Mouse (Mus musculus): ENCODE measurements around the gene Csk. TPM values are rescaled to one million over a fixed set of nuclear protein-coding genes. Genes with fewer than 3 reads are reported as not detected.

Csk gene
- polyA plus RNA-seq, 1 experiment from 2014 or later = 117 TPM

- DNase-seq (ENCODE audit: low read depth, low spot score) (no peak), ATAC-seq (no peak)
- in situ Hi-C loops (cut with MboI; ENCODE audit: low pct_unique_long_range_greater_than_20kb) = no loop called here
- H3K27me3 ChIP-seq = no peaks in the 10 kb centered on the region
- POLR2A ChIA-PET = no interaction called here
- TF ChIP-seq CTCF (IDR thresholded peaks at IDR 0.05) = no peak
- CTCF ChIA-PET = interaction anchor here (0.9 kb wide), 1 partner anchor 98 kb away, joined by 3 read pairs; no protein-coding TSS in a partner anchor
Measured at GRCm38 (mm10) chr9:57647286-57648108, 5.9 kb downstream of the Csk start.

- in situ Hi-C loops (cut with MboI; ENCODE audit: low pct_unique_long_range_greater_than_20kb) = no loop called here
- CTCF ChIA-PET = interaction anchor here (0.9 to 1.9 kb wide), 3 partner anchors 9 to 99 kb away, joined by 3 to 9 read pairs (median 3); no protein-coding TSS in a partner anchor
Measured at GRCm38 (mm10) chr9:57646551-57647103, 6.8 kb downstream of the Csk start.

GRCm38 (mm10) chr9:57644944-57645893, 8.2 kb downstream of the Csk start:
- ChIA-PET CTCF (interaction anchor here (0.6 to 1.9 kb wide), 8 partner anchors 8 to 80 kb away, joined by 3 to 9 read pairs (median 3); no protein-coding TSS in a partner anchor), POLR2A (interaction anchor here (1.0 kb wide), 1 partner anchor 15 kb away, joined by 3 read pairs; no protein-coding TSS in a partner anchor)
- in situ Hi-C loops (cut with MboI; ENCODE audit: low pct_unique_long_range_greater_than_20kb) = loop anchor here (5.0 kb wide), 1 partner anchor 123 kb away; the partner anchor contains the start of gene Cox5a
- ATAC-seq = peak; percentile 51
- H3K27me3 ChIP-seq = no peaks in the 10 kb centered on the region
- no peak for TF ChIP-seq CTCF (IDR thresholded peaks at IDR 0.05)
- DNase-seq (ENCODE audit: low read depth, low spot score) = no peak

More at GRCm38 (mm10) chr9:57646551-57647103, 6.8 kb downstream of the Csk start:
- DNase-seq (ENCODE audit: low read depth, low spot score) = no peak
- no peak for ATAC-seq
- TF ChIP-seq CTCF (IDR thresholded peaks at IDR 0.05) = no peak
- no peaks in the 10 kb centered on the region for H3K27me3 ChIP-seq
- POLR2A ChIA-PET = no interaction called here

- DNase-seq (ENCODE audit: low read depth, low spot score) (no peak), ATAC-seq (no peak)
- no peak for TF ChIP-seq CTCF (IDR thresholded peaks at IDR 0.05)
- POLR2A ChIA-PET = no interaction called here
- in situ Hi-C loops (cut with MboI; ENCODE audit: low pct_unique_long_range_greater_than_20kb) = loop anchor here (5.0 kb wide), 1 partner anchor 122 kb away; the partner anchor contains the start of gene Cox5a
- H3K27me3 ChIP-seq = no peaks in the 10 kb centered on the region
- CTCF ChIA-PET = no interaction called here
Measured at GRCm38 (mm10) chr9:57644442-57644943, 8.9 kb downstream of the Csk start.

GRCm38 (mm10) chr9:57643856-57644180, 9.6 kb downstream of the Csk start:
- ChIA-PET CTCF (interaction anchor here (1.9 kb wide), 1 partner anchor 14 kb away, joined by 8 read pairs; no protein-coding TSS in a partner anchor), POLR2A (no interaction called here)
- ATAC-seq = no peak
- H3K27me3 ChIP-seq = no peaks in the 10 kb centered on the region
- no peak for TF ChIP-seq CTCF (IDR thresholded peaks at IDR 0.05)
- DNase-seq (ENCODE audit: low read depth, low spot score) = no peak
- in situ Hi-C loops (cut with MboI; ENCODE audit: low pct_unique_long_range_greater_than_20kb) = loop anchor here (5.0 kb wide), 1 partner anchor 122 kb away; the partner anchor contains the start of gene Cox5a

GRCm38 (mm10) chr9:57643169-57643855, 10.1 kb downstream of the Csk start:
- CTCF ChIA-PET = interaction anchor here (1.9 kb wide), 1 partner anchor 14 kb away, joined by 8 read pairs; no protein-coding TSS in a partner anchor

GRCm38 (mm10) chr9:57641775-57642550, 11.5 kb downstream of the Csk start:
- POLR2A ChIA-PET = no interaction called here
- in situ Hi-C loops (cut with MboI; ENCODE audit: low pct_unique_long_range_greater_than_20kb) = loop anchor here (5.0 kb wide), 1 partner anchor 120 kb away; the partner anchor contains the start of gene Cox5a

More at GRCm38 (mm10) chr9:57643169-57643855, 10.1 kb downstream of the Csk start:
- in situ Hi-C loops (cut with MboI; ENCODE audit: low pct_unique_long_range_greater_than_20kb) = loop anchor here (5.0 kb wide), 1 partner anchor 121 kb away; the partner anchor contains the start of gene Cox5a
- POLR2A ChIA-PET = no interaction called here
- no peak for ATAC-seq
- no peaks in the 10 kb centered on the region for H3K27me3 ChIP-seq
- DNase-seq (ENCODE audit: low read depth, low spot score) = no peak
- TF ChIP-seq CTCF (IDR thresholded peaks at IDR 0.05) = no peak

GRCm38 (mm10) chr9:57641022-57641421, 12.4 kb downstream of the Csk start:
- TF ChIP-seq CTCF (IDR thresholded peaks at IDR 0.05) = no peak
- POLR2A ChIA-PET = interaction anchor here (0.8 kb wide), 1 partner anchor 12 kb away, joined by 3 read pairs; no protein-coding TSS in a partner anchor
- H3K27me3 ChIP-seq = no peaks in the 10 kb centered on the region
- ATAC-seq = no peak
- CTCF ChIA-PET = no interaction called here
- in situ Hi-C loops (cut with MboI; ENCODE audit: low pct_unique_long_range_greater_than_20kb) = loop anchor here (5.0 kb wide), 1 partner anchor 119 kb away; the partner anchor contains the start of gene Cox5a
- DNase-seq (ENCODE audit: low read depth, low spot score) = no peak

More at GRCm38 (mm10) chr9:57641775-57642550, 11.5 kb downstream of the Csk start:
- ATAC-seq = no peak
- CTCF ChIA-PET = interaction anchor here (1.9 kb wide), 1 partner anchor 13 kb away, joined by 8 read pairs; no protein-coding TSS in a partner anchor
- no peak for DNase-seq (ENCODE audit: low read depth, low spot score)
- TF ChIP-seq CTCF (IDR thresholded peaks at IDR 0.05) = no peak
- no peaks in the 10 kb centered on the region for H3K27me3 ChIP-seq
